Mouse (Mus musculus) lung, postnatal 0 days (tissue): ENCODE measurements around the gene Polr1d.

Experiments used
- CTCF ChIP-seq: IDR thresholded peaks from 2 replicates; pipeline ENCODE4 v1.5.1; 2016; ENCODE audit warnings: antibody characterized with exemption, mild to moderate bottlenecking
- EP300 ChIP-seq: IDR thresholded peaks from 2 replicates; pipeline ENCODE4 v1.6.1; 2016; ENCODE audit warnings: antibody characterized with exemption, mild to moderate bottlenecking, control low read depth

- TF ChIP-seq CTCF (no peak), EP300 (no peak)
Measured at GRCm38 (mm10) chr5:147060024-147060423, 16.8 kb upstream of the Polr1d start.
